Mouse (Mus musculus): ENCODE measurements around the gene Cfap97d2. TPM values are rescaled to one million over a fixed set of nuclear protein-coding genes. Genes with fewer than 3 reads are reported as not detected.
A peak's percentile ranks its signal among the peaks of the same experiment; 100 is the strongest.

The Cfap97d2 gene
- polyA plus RNA-seq, 1 experiment from 2014 or later: not detected

DNA sequence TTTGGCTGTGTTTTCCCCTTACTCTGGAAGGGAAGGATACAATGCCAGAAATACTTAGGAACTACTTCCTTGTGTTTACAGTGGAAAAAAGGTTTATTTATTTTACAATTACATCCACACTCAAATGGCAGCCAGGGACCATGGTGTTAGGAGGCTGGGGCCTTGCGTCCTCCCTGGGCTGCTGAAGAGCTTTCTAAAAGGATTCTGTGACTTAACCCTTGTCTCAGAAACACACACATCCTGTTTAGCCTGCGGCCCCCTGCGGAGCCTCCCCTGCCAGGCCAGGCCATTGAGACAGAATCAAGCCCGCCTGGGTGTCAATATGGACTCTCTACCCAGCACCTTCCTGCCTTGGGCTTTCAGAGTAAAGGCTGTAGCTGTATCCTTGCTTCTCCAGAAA, 2.9 kb upstream of the Cfap97d2 start:
- Histone ChIP-seq H3K27me3 (ENCODE audit: control insufficient read depth, insufficient read depth, low read length) (no peaks in the 10 kb centered on the region), H3K9me3 (ENCODE audit: control insufficient read depth, low read length) (no peaks in the 10 kb centered on the region), H3K4me2 (ENCODE audit: low read depth, severe bottlenecking) (no peak overlapping the region), H3K4me3 (ENCODE audit: low read depth, low read length) (no peak overlapping the region), H3K27ac (replicated peaks; ENCODE audit: low read depth, low read length) (no peak overlapping the region), H3K9ac (ENCODE audit: low read length) (no peak overlapping the region), H3K36me3 (ENCODE audit: control insufficient read depth, insufficient read depth, low read length) (no peaks in the 10 kb centered on the region), H3K4me1 (ENCODE audit: control insufficient read depth, insufficient read depth, low read length) (peaks cover 4% of the 10 kb centered on the region; the same call in 1 of the 2 replicates)
- no peak for DNase-seq (ENCODE audit: low spot score)
- ATAC-seq (ENCODE audit: insufficient number of reproducible peaks, low FRiP score, low TSS enrichment, low read depth): no peak
- WGBS: 57% methylated on average over 4 of the region's 4 CpGs

GRCm38 (mm10) chr8:13703756-13704155, 1.9 kb upstream of the Cfap97d2 start:
- H3K4me1 ChIP-seq (ENCODE audit: control insufficient read depth, insufficient read depth, low read length): peaks cover 4% of the 10 kb centered on the region; the same call in 1 of the 2 replicates
- no peaks in the 10 kb centered on the region for H3K36me3 ChIP-seq (ENCODE audit: control insufficient read depth, insufficient read depth, low read length)
- DNase-seq (ENCODE audit: low spot score) (no peak), ATAC-seq (ENCODE audit: insufficient number of reproducible peaks, low FRiP score, low TSS enrichment, low read depth) (no peak)
- no peak overlapping the region for H3K4me2 ChIP-seq (ENCODE audit: low read depth, severe bottlenecking)
- no peaks in the 10 kb centered on the region for H3K27me3 ChIP-seq (ENCODE audit: control insufficient read depth, insufficient read depth, low read length)
- no peak overlapping the region for H3K27ac ChIP-seq (replicated peaks; ENCODE audit: low read depth, low read length)
- H3K9ac ChIP-seq (ENCODE audit: low read length): no peak overlapping the region
- no peak overlapping the region for H3K4me3 ChIP-seq (ENCODE audit: low read depth, low read length)
- 88% methylated on average over 6 of the region's 6 CpGs for WGBS
- H3K9me3 ChIP-seq (ENCODE audit: control insufficient read depth, low read length): no peaks in the 10 kb centered on the region

GRCm38 (mm10) chr8:13704301-13704700, 1.4 kb upstream of the Cfap97d2 start:
- Histone ChIP-seq H3K9me3 (ENCODE audit: control insufficient read depth, low read length) (no peaks in the 10 kb centered on the region), H3K27ac (replicated peaks; ENCODE audit: low read depth, low read length) (no peak overlapping the region), H3K4me2 (ENCODE audit: low read depth, severe bottlenecking) (no peak overlapping the region), H3K4me1 (ENCODE audit: control insufficient read depth, insufficient read depth, low read length) (peaks cover 4% of the 10 kb centered on the region; the same call in 1 of the 2 replicates), H3K9ac (ENCODE audit: low read length) (no peak overlapping the region), H3K27me3 (ENCODE audit: control insufficient read depth, insufficient read depth, low read length) (no peaks in the 10 kb centered on the region), H3K36me3 (ENCODE audit: control insufficient read depth, insufficient read depth, low read length) (no peaks in the 10 kb centered on the region), H3K4me3 (ENCODE audit: low read depth, low read length) (no peak overlapping the region)
- no peak for DNase-seq (ENCODE audit: low spot score)
- no peak for ATAC-seq (ENCODE audit: insufficient number of reproducible peaks, low FRiP score, low TSS enrichment, low read depth)
- 80% methylated on average over 4 of the region's 4 CpGs for WGBS

- 84% methylated on average over 5 of the region's 5 CpGs for WGBS
- no peaks in the 10 kb centered on the region for H3K9me3 ChIP-seq (ENCODE audit: control insufficient read depth, low read length)
- H3K36me3 ChIP-seq (ENCODE audit: control insufficient read depth, insufficient read depth, low read length): no peaks in the 10 kb centered on the region
- no peaks in the 10 kb centered on the region for H3K27me3 ChIP-seq (ENCODE audit: control insufficient read depth, insufficient read depth, low read length)
- H3K4me1 ChIP-seq (ENCODE audit: control insufficient read depth, insufficient read depth, low read length): peaks cover 4% of the 10 kb centered on the region; the same call in 1 of the 2 replicates
- H3K4me3 ChIP-seq (ENCODE audit: low read depth, low read length): no peak overlapping the region
- H3K9ac ChIP-seq (ENCODE audit: low read length): no peak overlapping the region
- no peak for DNase-seq (ENCODE audit: low spot score)
- ATAC-seq (ENCODE audit: insufficient number of reproducible peaks, low FRiP score, low TSS enrichment, low read depth): no peak
- H3K27ac ChIP-seq (replicated peaks; ENCODE audit: low read depth, low read length): no peak overlapping the region
- H3K4me2 ChIP-seq (ENCODE audit: low read depth, severe bottlenecking): no peak overlapping the region
Measured at GRCm38 (mm10) chr8:13706918-13707317, 1.2 kb downstream of the Cfap97d2 start.

DNA sequence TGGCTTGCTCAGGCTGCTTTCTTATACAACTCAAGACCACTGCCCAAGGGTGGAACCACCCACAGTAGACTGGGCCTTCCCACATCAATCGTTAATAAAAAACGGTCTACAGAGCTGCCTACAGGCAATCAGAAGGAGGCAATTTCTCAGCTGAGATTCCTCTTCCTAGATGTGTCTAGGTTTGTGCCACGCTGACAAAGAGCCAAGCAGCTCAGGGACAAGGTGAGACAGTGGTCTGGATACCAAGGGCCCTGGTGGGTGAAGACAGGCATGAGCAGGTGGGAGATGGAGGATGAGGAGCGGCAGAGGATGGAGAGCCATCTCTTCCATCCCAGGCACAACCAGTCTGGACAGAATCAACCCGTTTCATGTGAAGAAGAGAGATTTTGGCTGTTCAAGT, 2.8 kb downstream of the Cfap97d2 start:
- ATAC-seq (ENCODE audit: insufficient number of reproducible peaks, low FRiP score, low TSS enrichment, low read depth) (no peak), DNase-seq (ENCODE audit: low spot score) (no peak)
- no peaks in the 10 kb centered on the region for H3K36me3 ChIP-seq (ENCODE audit: control insufficient read depth, insufficient read depth, low read length)
- no peak overlapping the region for H3K4me3 ChIP-seq (ENCODE audit: low read depth, low read length)
- H3K27ac ChIP-seq (replicated peaks; ENCODE audit: low read depth, low read length): no peak overlapping the region
- no peaks in the 10 kb centered on the region for H3K27me3 ChIP-seq (ENCODE audit: control insufficient read depth, insufficient read depth, low read length)
- 95% methylated on average over 5 of the region's 5 CpGs for WGBS
- H3K4me1 ChIP-seq (ENCODE audit: control insufficient read depth, insufficient read depth, low read length): peaks cover 4% of the 10 kb centered on the region; the same call in 1 of the 2 replicates
- H3K9ac ChIP-seq (ENCODE audit: low read length): no peak overlapping the region
- H3K4me2 ChIP-seq (ENCODE audit: low read depth, severe bottlenecking): no peak overlapping the region
- H3K9me3 ChIP-seq (ENCODE audit: control insufficient read depth, low read length): no peaks in the 10 kb centered on the region

GRCm38 (mm10) chr8:13718980-13719379, 13.3 kb downstream of the Cfap97d2 start:
- Histone ChIP-seq H3K27ac (replicated peaks; ENCODE audit: low read depth, low read length) (no peak overlapping the region), H3K27me3 (ENCODE audit: control insufficient read depth, insufficient read depth, low read length) (no peaks in the 10 kb centered on the region), H3K4me2 (ENCODE audit: low read depth, severe bottlenecking) (no peak overlapping the region), H3K9ac (ENCODE audit: low read length) (no peak overlapping the region), H3K36me3 (ENCODE audit: control insufficient read depth, insufficient read depth, low read length) (no peaks in the 10 kb centered on the region), H3K4me1 (ENCODE audit: control insufficient read depth, insufficient read depth, low read length) (no peaks in the 10 kb centered on the region), H3K4me3 (ENCODE audit: low read depth, low read length) (no peak overlapping the region), H3K9me3 (ENCODE audit: control insufficient read depth, low read length) (no peaks in the 10 kb centered on the region)
- no peak for ATAC-seq (ENCODE audit: insufficient number of reproducible peaks, low FRiP score, low TSS enrichment, low read depth)
- 87% methylated on average over 8 of the region's 8 CpGs for WGBS
- DNase-seq (ENCODE audit: low spot score): no peak

- no peaks in the 10 kb centered on the region for H3K27me3 ChIP-seq (ENCODE audit: control insufficient read depth, insufficient read depth, low read length)
- peak; percentile 34 for DNase-seq (ENCODE audit: low spot score)
- no peak for ATAC-seq (ENCODE audit: insufficient number of reproducible peaks, low FRiP score, low TSS enrichment, low read depth)
Measured at GRCm38 (mm10) chr8:13725722-13726121, 20.0 kb downstream of the Cfap97d2 start.

GRCm38 (mm10) chr8:13727469-13728094, 21.9 kb downstream of the Cfap97d2 start:
- Histone ChIP-seq H3K27ac (replicated peaks; ENCODE audit: low read depth, low read length) (no peak overlapping the region), H3K9ac (ENCODE audit: low read length) (no peak overlapping the region), H3K4me1 (ENCODE audit: control insufficient read depth, insufficient read depth, low read length) (no peaks in the 10 kb centered on the region), H3K4me2 (ENCODE audit: low read depth, severe bottlenecking) (no peak overlapping the region), H3K27me3 (ENCODE audit: control insufficient read depth, insufficient read depth, low read length) (no peaks in the 10 kb centered on the region), H3K9me3 (ENCODE audit: control insufficient read depth, low read length) (no peaks in the 10 kb centered on the region), H3K4me3 (ENCODE audit: low read depth, low read length) (no peak overlapping the region), H3K36me3 (ENCODE audit: control insufficient read depth, insufficient read depth, low read length) (no peaks in the 10 kb centered on the region)
- no peak for ATAC-seq (ENCODE audit: insufficient number of reproducible peaks, low FRiP score, low TSS enrichment, low read depth)
- peak; percentile 36 for DNase-seq (ENCODE audit: low spot score)
- WGBS: 55% methylated on average over 10 of the region's 10 CpGs

More at GRCm38 (mm10) chr8:13725722-13726121, 20.0 kb downstream of the Cfap97d2 start:
- H3K9me3 ChIP-seq (ENCODE audit: control insufficient read depth, low read length): no peaks in the 10 kb centered on the region
- no peaks in the 10 kb centered on the region for H3K4me1 ChIP-seq (ENCODE audit: control insufficient read depth, insufficient read depth, low read length)
- H3K9ac ChIP-seq (ENCODE audit: low read length): no peak overlapping the region
- no peak overlapping the region for H3K4me2 ChIP-seq (ENCODE audit: low read depth, severe bottlenecking)
- no peak overlapping the region for H3K4me3 ChIP-seq (ENCODE audit: low read depth, low read length)
- no peaks in the 10 kb centered on the region for H3K36me3 ChIP-seq (ENCODE audit: control insufficient read depth, insufficient read depth, low read length)
- H3K27ac ChIP-seq (replicated peaks; ENCODE audit: low read depth, low read length): no peak overlapping the region

- H3K27ac ChIP-seq (replicated peaks; ENCODE audit: low read depth, low read length): no peak overlapping the region
- H3K36me3 ChIP-seq (ENCODE audit: control insufficient read depth, insufficient read depth, low read length): no peaks in the 10 kb centered on the region
- H3K9ac ChIP-seq (ENCODE audit: low read length): no peak overlapping the region
- H3K4me3 ChIP-seq (ENCODE audit: low read depth, low read length): no peak overlapping the region
- H3K4me2 ChIP-seq (ENCODE audit: low read depth, severe bottlenecking): no peak overlapping the region
- H3K9me3 ChIP-seq (ENCODE audit: control insufficient read depth, low read length): no peaks in the 10 kb centered on the region
- no peak for ATAC-seq (ENCODE audit: insufficient number of reproducible peaks, low FRiP score, low TSS enrichment, low read depth)
- WGBS: 51% methylated on average over 6 of the region's 6 CpGs
- no peak for DNase-seq (ENCODE audit: low spot score)
- no peaks in the 10 kb centered on the region for H3K27me3 ChIP-seq (ENCODE audit: control insufficient read depth, insufficient read depth, low read length)
- H3K4me1 ChIP-seq (ENCODE audit: control insufficient read depth, insufficient read depth, low read length): no peaks in the 10 kb centered on the region
Measured at GRCm38 (mm10) chr8:13740323-13740770, 34.7 kb downstream of the Cfap97d2 start.

Measured in limb, embryonic 11.5 days (tissue).